Mouse (Mus musculus): ENCODE data around the gene Cobll1.

GRCm38 (mm10) chr2:65273910-65274309 lies 34.7 kb upstream of the Cobll1 start:
- TF ChIP-seq CTCF (IDR thresholded peaks at IDR 0.05; ENCODE audit: borderline replicate concordance, extremely low read depth, insufficient read depth, insufficient read length), result no peak
- no peak for TF ChIP-seq POLR2A (IDR thresholded peaks at IDR 0.05; ENCODE audit: borderline replicate concordance, extremely low read depth, insufficient read depth, insufficient read length, poor library complexity, severe bottlenecking)
